Mouse (Mus musculus) liver, embryonic 14.5 days (tissue): ENCODE data around the gene Fmnl2.

ENCODE experiments used
- CTCF ChIP-seq: IDR thresholded peaks from 2 replicates; pipeline ENCODE4 v1.5.1; 2016; ENCODE audit warnings: antibody characterized with exemption, low read depth, control low read depth
- EP300 ChIP-seq: IDR thresholded peaks from 2 replicates; pipeline ENCODE4 v1.6.1; 2016; ENCODE audit warnings: antibody characterized with exemption, low read depth

DNA sequence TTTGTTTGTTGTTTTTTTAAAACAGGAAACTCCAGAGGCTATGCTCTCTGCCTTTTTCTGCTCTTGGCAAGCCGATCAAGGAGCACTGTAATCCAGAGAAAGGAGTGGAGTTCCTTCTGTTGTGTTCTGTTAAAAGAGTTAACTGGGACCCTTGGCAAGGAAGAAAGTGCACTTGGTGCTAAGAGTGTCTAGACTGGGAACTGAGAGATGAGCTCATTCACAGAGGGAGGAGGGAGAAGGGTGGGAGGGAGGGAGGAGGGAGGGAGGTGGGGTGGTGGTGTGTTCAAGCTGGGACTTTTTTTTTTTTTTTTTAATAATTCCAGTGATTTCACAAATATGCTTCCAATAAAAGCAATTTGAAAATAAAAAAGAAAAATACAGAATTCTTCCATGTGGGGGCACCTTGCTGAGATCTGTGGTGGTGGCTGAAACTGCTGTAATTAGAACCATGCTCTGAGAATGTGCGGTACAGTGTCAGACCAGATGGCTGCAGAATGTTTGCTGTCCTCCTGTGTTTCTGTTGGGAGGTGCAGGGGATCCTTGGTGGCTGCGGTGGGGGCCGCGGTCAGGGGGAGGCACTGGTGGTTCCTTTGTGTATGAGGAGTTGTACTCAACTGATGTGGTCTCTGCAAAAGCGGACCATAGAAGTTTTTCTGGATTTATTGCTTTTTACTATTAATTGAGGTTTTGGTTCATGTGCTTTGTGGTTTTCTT is 43.8 kb downstream of the Fmnl2 start:
- TF ChIP-seq CTCF = no peak
- TF ChIP-seq EP300 = no peak
